9 mouse cellular contexts compared by ENCODE assay signal in the genomic region with DNA sequence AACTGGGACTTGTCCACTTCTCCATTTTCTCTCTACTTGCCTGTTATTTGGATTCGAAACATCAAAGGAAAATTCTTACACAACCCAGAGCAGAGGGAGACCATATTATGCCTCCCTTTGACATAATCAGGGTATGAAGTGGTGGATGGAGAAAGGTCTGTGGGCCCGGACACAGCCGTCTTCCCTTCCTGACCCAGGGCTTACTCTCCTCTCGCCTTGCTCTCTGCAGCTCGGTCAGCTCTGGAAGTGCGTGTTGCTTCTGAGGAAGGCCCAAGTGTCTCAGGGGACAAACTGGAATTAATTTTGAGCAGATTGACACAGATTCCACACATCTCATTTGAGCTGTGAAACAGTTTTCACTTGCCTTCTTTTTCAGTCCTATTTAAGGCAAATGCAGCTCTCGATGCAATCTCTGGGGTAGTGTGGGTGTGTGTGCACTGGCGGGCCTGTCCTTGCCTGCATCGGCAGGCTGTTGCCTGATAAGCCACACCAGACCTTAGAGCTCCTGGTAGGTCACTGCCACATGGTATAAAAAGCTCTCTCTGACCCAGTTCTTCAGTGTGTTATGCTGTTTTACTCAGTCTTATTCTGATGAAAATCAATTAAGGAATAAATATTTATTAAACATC.
A peak's percentile ranks its signal among the peaks of the same experiment; 100 is the strongest.
DNase-seq lines count a peak whose midpoint lies in the region; ATAC-seq lines count a peak whose summit lies in the region.
"Had no signal": no experiment of that assay in that cellular context is flagged by ENCODE, and none has a peak within 500 bp of the region (broad histone marks: within the 10 kb centered on the region; RNA-seq: fewer than 3 reads in every experiment).

No protein-coding gene starts in this region.

- H3K27me3 ChIP-seq in liver, embryonic 13.5 days, result no peaks in the 10 kb centered on the region

- peak overlapping the region; percentile 90 for H3K27ac ChIP-seq in liver, embryonic 13.5 days

- no peak for DNase-seq in frontal cortex, postnatal 25 days (ENCODE audit: low spot score in 2 of 2)
- DNase-seq in right cerebral cortex, adult 18-20 months, result peak; percentile 55
- no peak for DNase-seq in right cerebral cortex, postnatal 4 days
- peak; percentile 69 for DNase-seq in liver, embryonic 13.5 days
- DNase-seq in urinary bladder, postnatal 14 days (ENCODE audit: low spot score), result peak; percentile 66
- DNase-seq in adrenal gland, postnatal 25 days, result no peak
- DNase-seq in adrenal gland, adult 8-10 months, result no peak
- DNase-seq: B cell, adult 2 months had no signal

- no peaks in the 10 kb centered on the region for H3K9me3 ChIP-seq in liver, embryonic 13.5 days (replicated peaks)

- peak; percentile 94 for ATAC-seq in frontal cortex, adult (ENCODE audit: low TSS enrichment)
- peak; percentile 99 for ATAC-seq in liver, embryonic 13.5 days (ENCODE audit: low read depth)

- H3K9ac ChIP-seq in liver, embryonic 13.5 days, result peak overlapping the region; percentile 52

- no peaks in the 10 kb centered on the region for H3K36me3 ChIP-seq in liver, embryonic 13.5 days

- WGBS in liver, embryonic 13.5 days (ENCODE audit: insufficient replicate concordance), result 57% methylated on average over 9 of the region's 9 CpGs

- peak overlapping the region; percentile 23; the same call in 1 of the 2 replicates for H3K4me3 ChIP-seq in liver, embryonic 13.5 days (replicated peaks)

- peaks cover 54% of the 10 kb centered on the region for H3K4me1 ChIP-seq in liver, embryonic 13.5 days (replicated peaks)

- H3K4me2 ChIP-seq in liver, embryonic 13.5 days, result peak overlapping the region; percentile 58

Comparison
In these comparisons a context has a peak if more than half of its experiments do, and no peak if none do; other contexts are left out.
1. DNase-seq: peak in right cerebral cortex, adult 18-20 months (single experiment), liver, embryonic 13.5 days (single experiment) and urinary bladder, postnatal 14 days (single experiment); none in frontal cortex, postnatal 25 days (0 of 2), right cerebral cortex, postnatal 4 days (single experiment), adrenal gland, postnatal 25 days (single experiment) and adrenal gland, adult 8-10 months (single experiment).